Mouse (Mus musculus) embryonic facial prominence, embryonic 11.5 days (tissue): ENCODE results near the gene Agt. TPM values are rescaled to one million over a fixed set of nuclear protein-coding genes. Genes with fewer than 3 reads are reported as not detected.

Experiments
- ATAC-seq: fragments of 200-750 bp; cut with Nextera tagmentation; replicated peaks from 2 replicates; pipeline ENCODE4 v1.8.0; 2017; ENCODE audit warnings: low read depth; ENCODE audit not compliant: insufficient number of reproducible peaks, low FRiP score, low TSS enrichment
- DNase-seq: peaks from one replicate; pipeline ENCODE4 v3.0.0-alpha.2; 2015; ENCODE audit warnings: low spot score
- H3K27ac ChIP-seq: fragments of 300-500 bp; sonication (generic); replicated peaks from 2 replicates; pipeline ENCODE4 v1.5.1; 2014; ENCODE audit warnings: mild to moderate bottlenecking, low read depth, low read length, control low read depth
- H3K27me3 ChIP-seq: fragments of 300-500 bp; sonication (generic); 2 replicates; pipeline ENCODE4 v1.6.1; 2014; ENCODE audit warnings: mild to moderate bottlenecking, low read length, moderate library complexity, mixed read lengths; ENCODE audit not compliant: control insufficient read depth, insufficient read depth
- H3K36me3 ChIP-seq: fragments of 300-500 bp; sonication (generic); replicated peaks from 2 replicates; pipeline ENCODE4 v1.6.1; 2014; ENCODE audit warnings: low read depth, mild to moderate bottlenecking, low read length, moderate library complexity, mixed read lengths; ENCODE audit not compliant: control insufficient read depth, insufficient read depth
- H3K4me1 ChIP-seq: fragments of 300-500 bp; sonication (generic); 2 replicates; pipeline ENCODE4 v1.6.1; 2014; ENCODE audit warnings: low read length, mixed read lengths; ENCODE audit not compliant: control insufficient read depth, insufficient read depth
- H3K4me2 ChIP-seq: fragments of 300-500 bp; sonication (generic); 2 replicates; pipeline ENCODE4 v1.6.1; 2014; ENCODE audit warnings: low read depth, mild to moderate bottlenecking, control low read depth, low read length, moderate library complexity
- H3K4me3 ChIP-seq: fragments of 300-500 bp; sonication (generic); 2 replicates; pipeline ENCODE4 v1.5.1; 2014; ENCODE audit warnings: low read depth, low read length, control low read depth
- H3K9ac ChIP-seq: fragments of 300-500 bp; sonication (generic); replicated peaks from 2 replicates; pipeline ENCODE4 v1.6.1; 2014; ENCODE audit warnings: mild to moderate bottlenecking, control low read depth, low read length
- H3K9me3 ChIP-seq: fragments of 300-500 bp; sonication (generic); replicated peaks from 2 replicates; pipeline ENCODE4 v1.6.1; 2016; ENCODE audit warnings: mild to moderate bottlenecking, low read length, inconsistent platforms, mixed read lengths; ENCODE audit not compliant: control insufficient read depth
- WGBS: fragments of 180-500 bp; shearing (Covaris S2); extraction: QIAGEN DNeasy Blood & Tissue Kit; methylation state at CpG from one replicate; pipeline ENCODE4 v1.1.7; 2014; 5-methylcytosine and 5-hydroxymethylcytosine counted together
- polyA plus RNA-seq: library from polyadenylated mRNA; unstranded; fragments of >200 nt; fragmentation: Nextera tagmentation; extraction: Ambion mirVana; gene quantifications from 2 replicates; pipeline ENCODE4 v1.2.1, GENCODE M21; 2014

Gene Agt
- polyA plus RNA-seq, 1 experiment from 2014 or later, result not detected

GRCm38 (mm10) chr8:124586556-124586955 is 17.1 kb upstream of the Agt start:
- WGBS, result 88% methylated on average over 2 of the region's 2 CpGs
- H3K27ac ChIP-seq, result no peak overlapping the region
- H3K27me3 ChIP-seq, result no peaks in the 10 kb centered on the region
- no peaks in the 10 kb centered on the region for H3K4me1 ChIP-seq
- H3K4me3 ChIP-seq, result no peak overlapping the region
- no peaks in the 10 kb centered on the region for H3K9me3 ChIP-seq
- ATAC-seq (no peak), DNase-seq (no peak)
- H3K36me3 ChIP-seq, result no peaks in the 10 kb centered on the region
- no peak overlapping the region for H3K4me2 ChIP-seq
- no peak overlapping the region for H3K9ac ChIP-seq

GRCm38 (mm10) chr8:124585718-124586425 is 16.4 kb upstream of the Agt start:
- H3K9me3 ChIP-seq, result no peaks in the 10 kb centered on the region
- H3K9ac ChIP-seq, result no peak overlapping the region
- 46% methylated on average over 3 of the region's 3 CpGs for WGBS
- no peaks in the 10 kb centered on the region for H3K36me3 ChIP-seq
- no peak overlapping the region for H3K4me3 ChIP-seq
- H3K4me2 ChIP-seq, result no peak overlapping the region
- H3K4me1 ChIP-seq, result no peaks in the 10 kb centered on the region
- DNase-seq, result no peak
- no peak for ATAC-seq
- H3K27me3 ChIP-seq, result no peaks in the 10 kb centered on the region
- no peak overlapping the region for H3K27ac ChIP-seq

- no peak overlapping the region for H3K4me2 ChIP-seq
- no peaks in the 10 kb centered on the region for H3K4me1 ChIP-seq
- 76% methylated on average over 1 of the region's 1 CpGs for WGBS
- no peaks in the 10 kb centered on the region for H3K9me3 ChIP-seq
- H3K4me3 ChIP-seq, result no peak overlapping the region
- no peaks in the 10 kb centered on the region for H3K27me3 ChIP-seq
- DNase-seq, result no peak
- no peak overlapping the region for H3K9ac ChIP-seq
- no peaks in the 10 kb centered on the region for H3K36me3 ChIP-seq
- ATAC-seq, result 0 out of 2 replicates have a peak, but pooled peaks have one; percentile 18
- H3K27ac ChIP-seq, result no peak overlapping the region
Observed at GRCm38 (mm10) chr8:124576751-124577150, 7.2 kb upstream of the Agt start.

- no peak within 1 kb of the TSS for H3K9ac ChIP-seq
- ATAC-seq, result no peak
- 88% methylated on average over 8 of the region's 8 CpGs for WGBS
Observed at GRCm38 (mm10) chr8:124575811-124576210, 6.3 kb upstream of the Agt start, which contains the start of gene Capn9. TSS of gene Capn9 (plus strand) at chr8:124576111.

GRCm38 (mm10) chr8:124573552-124574340 is 4.2 kb upstream of the Agt start:
- H3K36me3 ChIP-seq, result no peaks in the 10 kb centered on the region
- ATAC-seq, result no peak
- H3K9me3 ChIP-seq, result no peaks in the 10 kb centered on the region
- H3K4me1 ChIP-seq, result no peaks in the 10 kb centered on the region
- no peak overlapping the region for H3K4me2 ChIP-seq
- H3K27ac ChIP-seq, result no peak overlapping the region
- no peaks in the 10 kb centered on the region for H3K27me3 ChIP-seq
- 56% methylated on average over 15 of the region's 15 CpGs for WGBS
- no peak overlapping the region for H3K4me3 ChIP-seq
- no peak overlapping the region for H3K9ac ChIP-seq
- DNase-seq, result peak; percentile 95

More at GRCm38 (mm10) chr8:124575811-124576210, 6.3 kb upstream of the Agt start, which contains the start of gene Capn9:
- DNase-seq, result no peak
- Histone ChIP-seq H3K4me1 (no peaks in the 10 kb centered on the region), H3K4me2 (no peak within 1 kb of the TSS), H3K36me3 (no peaks in the 10 kb centered on the region), H3K9me3 (no peaks in the 10 kb centered on the region), H3K27me3 (no peaks in the 10 kb centered on the region), H3K27ac (no peak within 1 kb of the TSS), H3K4me3 (no peak within 1 kb of the TSS)

- Histone ChIP-seq H3K9me3 (no peaks in the 10 kb centered on the region), H3K4me1 (no peaks in the 10 kb centered on the region), H3K4me3 (no peak overlapping the region), H3K36me3 (no peaks in the 10 kb centered on the region), H3K27ac (no peak overlapping the region), H3K9ac (no peak overlapping the region), H3K27me3 (no peaks in the 10 kb centered on the region), H3K4me2 (no peak overlapping the region)
- ATAC-seq (no peak), DNase-seq (no peak)
Observed at GRCm38 (mm10) chr8:124572430-124572775, 2.9 kb upstream of the Agt start.

GRCm38 (mm10) chr8:124571732-124572429 is 2.4 kb upstream of the Agt start:
- H3K36me3 ChIP-seq, result no peaks in the 10 kb centered on the region
- no peaks in the 10 kb centered on the region for H3K4me1 ChIP-seq
- H3K9ac ChIP-seq, result no peak overlapping the region
- ATAC-seq (no peak), DNase-seq (no peak)
- no peak overlapping the region for H3K4me3 ChIP-seq
- no peak overlapping the region for H3K27ac ChIP-seq
- no peaks in the 10 kb centered on the region for H3K27me3 ChIP-seq
- H3K9me3 ChIP-seq, result no peaks in the 10 kb centered on the region
- WGBS, result 66% methylated on average over 8 of the region's 8 CpGs
- no peak overlapping the region for H3K4me2 ChIP-seq

GRCm38 (mm10) chr8:124569100-124569499 is 406 bp downstream of the Agt start:
- 49% methylated on average over 2 of the region's 2 CpGs for WGBS

More at GRCm38 (mm10) chr8:124569100-124569499, 406 bp downstream of the Agt start:
- ATAC-seq (no peak), DNase-seq (no peak)
- H3K4me3 ChIP-seq, result no peak overlapping the region
- no peaks in the 10 kb centered on the region for H3K36me3 ChIP-seq
- H3K27ac ChIP-seq, result no peak overlapping the region
- H3K4me2 ChIP-seq, result no peak overlapping the region
- H3K9ac ChIP-seq, result no peak overlapping the region
- no peaks in the 10 kb centered on the region for H3K27me3 ChIP-seq
- no peaks in the 10 kb centered on the region for H3K9me3 ChIP-seq
- no peaks in the 10 kb centered on the region for H3K4me1 ChIP-seq
